Mouse (Mus musculus): ENCODE results near the gene Capns1. TPM values are rescaled to one million over a fixed set of nuclear protein-coding genes. Genes with fewer than 3 reads are reported as not detected.

The Capns1 gene
- total and polyA plus RNA-seq, 3 experiments = 31.7 to 354 TPM; not detected in 1

DNA sequence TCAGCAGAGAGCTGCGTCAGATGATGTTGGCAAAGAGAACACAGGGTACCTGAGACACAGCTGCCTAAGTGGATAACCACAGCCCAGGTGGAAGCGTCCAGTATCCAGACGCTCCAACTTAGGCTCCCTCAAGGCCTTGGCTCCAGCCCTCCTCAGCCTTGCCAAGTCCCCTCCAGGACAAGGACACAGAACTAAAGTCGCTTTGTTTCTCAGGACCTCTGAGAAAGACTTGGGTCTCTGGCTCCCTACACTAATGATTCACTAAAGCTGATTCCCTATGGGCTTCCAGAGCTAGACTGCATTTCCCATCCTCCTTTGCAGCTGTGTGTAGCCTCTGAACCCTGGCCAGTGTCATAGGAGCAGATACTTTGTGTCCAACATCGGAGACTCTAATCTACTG lies 1.6 kb upstream of the Capns1 start:
- no peaks in the 10 kb centered on the region for H3K9me3 ChIP-seq (replicated peaks; ENCODE audit: insufficient read depth, low read length)
- no peaks in the 10 kb centered on the region for H3K79me2 ChIP-seq (ENCODE audit: control insufficient read depth, insufficient read depth, low read length, poor library complexity)
- no peak overlapping the region for H3K27ac ChIP-seq (ENCODE audit: control insufficient read depth, low read depth, low read length)
- no peak overlapping the region for H3K9ac ChIP-seq (ENCODE audit: control insufficient read depth, low read depth, low read length, poor library complexity, severe bottlenecking)
- H3K4me1 ChIP-seq (ENCODE audit: control insufficient read depth in 1 of 2, insufficient read depth in 2 of 2, low read length in 2 of 2) = peaks cover 0 to 15% of the 10 kb centered on the region in 2 experiments; a peak in 3 of 4 replicates
- TF ChIP-seq NRF1 (IDR thresholded peaks at IDR 0.05; ENCODE audit: insufficient read depth, low read depth, low read length, poor library complexity, severe bottlenecking) (no peak), TBP (IDR thresholded peaks at IDR 0.05; ENCODE audit: low read depth, low read length) (no peak), EP300 (IDR thresholded peaks at IDR 0.05; ENCODE audit: low read depth in 1 of 2, low read length in 2 of 2) (no peak), KAT2A (conservative IDR thresholded peaks at IDR 0.05; ENCODE audit: low read depth, low read length) (no peak), MYB (IDR thresholded peaks at IDR 0.05; ENCODE audit: low read depth, low read length) (no peak), E2F4 (IDR thresholded peaks at IDR 0.05; ENCODE audit: borderline replicate concordance, low read depth, low read length) (no peak), ZNF384 (IDR thresholded peaks at IDR 0.05; ENCODE audit: low read depth, low read length) (no peak)
- no peaks in the 10 kb centered on the region for H3K27me3 ChIP-seq (ENCODE audit: control insufficient read depth in 1 of 2, insufficient read depth in 2 of 2, low read length in 2 of 2)
- no peak overlapping the region for H3K4me3 ChIP-seq (ENCODE audit: control insufficient read depth in 1 of 2, insufficient read depth in 1 of 2, low read depth in 2 of 2, low read length in 2 of 2)
- DNase-seq (ENCODE audit: low read depth, low spot score) = no peak
- H3K36me3 ChIP-seq (ENCODE audit: control insufficient read depth in 1 of 2, insufficient read depth in 2 of 2, low read length in 2 of 2) = peaks cover 0 to 12% of the 10 kb centered on the region in 2 experiments; a peak in 2 of 4 replicates

DNA sequence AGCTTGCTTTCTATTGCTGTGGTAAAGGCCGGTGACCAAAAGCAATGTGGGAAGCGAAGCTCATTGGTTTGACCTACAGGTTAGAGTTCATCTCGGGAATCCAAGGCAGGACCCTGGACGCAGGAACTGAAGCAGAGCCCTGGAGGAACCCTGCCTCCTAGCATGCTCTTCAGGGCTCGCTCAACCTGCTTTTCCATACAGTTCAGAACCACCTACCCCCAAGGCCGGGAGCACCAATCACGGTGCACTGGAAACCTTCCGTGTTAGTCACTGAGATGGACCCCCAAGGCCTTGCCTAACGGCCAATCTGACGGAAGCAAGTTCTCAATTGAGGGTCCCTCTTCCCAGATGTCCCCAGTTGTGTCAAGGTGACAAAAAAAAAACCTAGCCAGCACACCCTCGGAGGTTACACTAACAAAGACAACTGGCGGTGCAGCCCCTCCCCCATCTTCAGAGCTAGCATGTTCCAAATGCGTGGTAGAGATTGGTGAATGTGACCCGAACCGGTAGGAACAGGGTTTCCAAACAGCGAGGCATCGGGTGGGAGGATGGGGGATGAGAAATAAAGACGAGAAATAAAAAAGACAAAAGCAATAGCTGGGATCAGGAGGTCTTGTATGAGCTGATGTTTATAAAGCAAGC lies 1.0 kb upstream of the Capns1 start:
- peaks cover 0 to 13% of the 10 kb centered on the region in 2 experiments; a peak in 2 of 4 replicates for H3K36me3 ChIP-seq (ENCODE audit: control insufficient read depth in 1 of 2, insufficient read depth in 2 of 2, low read length in 2 of 2)
- no peak for DNase-seq (ENCODE audit: low read depth, low spot score)
- peaks cover 0 to 15% of the 10 kb centered on the region in 2 experiments; a peak in 3 of 4 replicates for H3K4me1 ChIP-seq (ENCODE audit: control insufficient read depth in 1 of 2, insufficient read depth in 2 of 2, low read length in 2 of 2)
- TF ChIP-seq USF1 (IDR thresholded peaks at IDR 0.05; ENCODE audit: low read depth, low read length) (no peak), POLR2A (IDR thresholded peaks at IDR 0.05; ENCODE audit: control insufficient read depth in 1 of 2, insufficient read depth in 1 of 2, low read depth in 1 of 2, low read length in 2 of 2, poor library complexity in 1 of 2) (no peak), ZNF384 (IDR thresholded peaks at IDR 0.05; ENCODE audit: low read depth, low read length) (no peak), RCOR1 (IDR thresholded peaks at IDR 0.05; ENCODE audit: low read depth, low read length) (no peak), USF2 (IDR thresholded peaks at IDR 0.05; ENCODE audit: borderline replicate concordance in 1 of 2, insufficient read depth in 1 of 2, low read depth in 1 of 2, low read length in 2 of 2) (no peak), TAL1 (IDR thresholded peaks at IDR 0.05; ENCODE audit: low read length) (no peak), MAX (IDR thresholded peaks at IDR 0.05; ENCODE audit: low read length) (no peak), SIN3A (IDR thresholded peaks at IDR 0.05; ENCODE audit: low read length) (no peak)
- no peaks in the 10 kb centered on the region; the same call in 1 of the 2 replicates for H3K79me2 ChIP-seq (ENCODE audit: control insufficient read depth, insufficient read depth, low read length, poor library complexity)
- no peaks in the 10 kb centered on the region for H3K27me3 ChIP-seq (ENCODE audit: control insufficient read depth in 1 of 2, insufficient read depth in 2 of 2, low read length in 2 of 2)
- no peaks in the 10 kb centered on the region for H3K9me3 ChIP-seq (replicated peaks; ENCODE audit: insufficient read depth, low read length)
- no peak overlapping the region for H3K4me3 ChIP-seq (ENCODE audit: control insufficient read depth in 1 of 2, insufficient read depth in 1 of 2, low read depth in 2 of 2, low read length in 2 of 2)
- no peak overlapping the region for H3K9ac ChIP-seq (ENCODE audit: control insufficient read depth, low read depth, low read length, poor library complexity, severe bottlenecking)
- H3K27ac ChIP-seq (ENCODE audit: control insufficient read depth, low read depth, low read length) = no peak overlapping the region
